Mouse (Mus musculus) hindbrain, embryonic 16.5 days (tissue): ENCODE results near the gene Dync2li1. TPM values are rescaled to one million over a fixed set of nuclear protein-coding genes. Genes with fewer than 3 reads are reported as not detected.

Experiments used
- ATAC-seq: fragments of 200-750 bp; cut with Nextera tagmentation; 2 replicates; pipeline ENCODE4 v1.8.0; 2017; ENCODE audit warnings: moderate TSS enrichment, moderate library complexity
- H3K27ac ChIP-seq: fragments of 300-500 bp; sonication (generic); 2 replicates; pipeline ENCODE4 v1.5.1; 2014; ENCODE audit warnings: low read depth, mild to moderate bottlenecking, control low read depth, low read length, moderate library complexity
- H3K27me3 ChIP-seq: fragments of 300-500 bp; sonication (generic); replicated peaks from 2 replicates; pipeline ENCODE4 v1.6.1; 2014; ENCODE audit warnings: low read length; ENCODE audit not compliant: control insufficient read depth, insufficient read depth
- H3K36me3 ChIP-seq: fragments of 300-500 bp; sonication (generic); 2 replicates; pipeline ENCODE4 v1.6.1; 2014; ENCODE audit warnings: mild to moderate bottlenecking, low read length, moderate library complexity, mixed read lengths; ENCODE audit not compliant: control insufficient read depth, insufficient read depth
- H3K4me1 ChIP-seq: fragments of 300-500 bp; sonication (generic); 2 replicates; pipeline ENCODE4 v1.6.1; 2014; ENCODE audit warnings: low read depth, low read length; ENCODE audit not compliant: control insufficient read depth, insufficient read depth
- H3K4me2 ChIP-seq: fragments of 300-500 bp; sonication (generic); 2 replicates; pipeline ENCODE4 v1.6.1; 2014; ENCODE audit warnings: mild to moderate bottlenecking, low read length, control low read depth, moderate library complexity
- H3K4me3 ChIP-seq: fragments of 300-500 bp; sonication (generic); 2 replicates; pipeline ENCODE4 v1.5.1; 2014; ENCODE audit warnings: mild to moderate bottlenecking, low read length, control low read depth, moderate library complexity
- H3K9ac ChIP-seq: fragments of 300-500 bp; sonication (generic); 2 replicates; pipeline ENCODE4 v1.6.1; 2014; ENCODE audit warnings: low read depth, mild to moderate bottlenecking, control low read depth, low read length, moderate library complexity
- H3K9me3 ChIP-seq: fragments of 300-500 bp; sonication (generic); 2 replicates; pipeline ENCODE4 v1.6.1; 2014; ENCODE audit warnings: mild to moderate bottlenecking, low read length, moderate library complexity; ENCODE audit not compliant: control insufficient read depth
- WGBS: fragments of 180-500 bp; shearing (Covaris S2); extraction: QIAGEN DNeasy Blood & Tissue Kit; methylation state at CpG from one replicate; pipeline ENCODE4 v1.1.7; 2014; 5-methylcytosine and 5-hydroxymethylcytosine counted together
- polyA plus RNA-seq: library from polyadenylated mRNA; unstranded; fragments of >200 nt; fragmentation: Nextera tagmentation; extraction: Ambion mirVana; gene quantifications from 2 replicates; pipeline ENCODE4 v1.2.1, GENCODE M21; 2015

Dync2li1 gene
- polyA plus RNA-seq, 1 experiment from 2014 or later, result 39.0 TPM

- H3K4me1 ChIP-seq, result no peaks in the 10 kb centered on the region
- H3K27me3 ChIP-seq, result no peaks in the 10 kb centered on the region
- ATAC-seq, result no peak
- H3K36me3 ChIP-seq, result no peaks in the 10 kb centered on the region
- H3K9me3 ChIP-seq, result no peaks in the 10 kb centered on the region
- H3K4me3 ChIP-seq, result no peak overlapping the region
- H3K9ac ChIP-seq, result no peak overlapping the region
- H3K4me2 ChIP-seq, result no peak overlapping the region
- H3K27ac ChIP-seq, result no peak overlapping the region
- 91% methylated on average over 10 of the region's 10 CpGs for WGBS
Observed at GRCm38 (mm10) chr17:84603709-84604420, 22.4 kb upstream of the Dync2li1 start.

- Histone ChIP-seq H3K4me2 (no peak overlapping the region), H3K27me3 (no peaks in the 10 kb centered on the region), H3K9ac (no peak overlapping the region), H3K36me3 (no peaks in the 10 kb centered on the region), H3K4me3 (no peak overlapping the region), H3K4me1 (no peaks in the 10 kb centered on the region), H3K9me3 (no peaks in the 10 kb centered on the region), H3K27ac (no peak overlapping the region)
- 54% methylated on average over 13 of the region's 13 CpGs for WGBS
- ATAC-seq, result no peak
Observed at GRCm38 (mm10) chr17:84606976-84607375, 19.3 kb upstream of the Dync2li1 start.

GRCm38 (mm10) chr17:84607617-84608016, 18.7 kb upstream of the Dync2li1 start:
- no peak overlapping the region for H3K4me3 ChIP-seq
- H3K27ac ChIP-seq, result no peak overlapping the region
- no peaks in the 10 kb centered on the region for H3K9me3 ChIP-seq
- H3K27me3 ChIP-seq, result no peaks in the 10 kb centered on the region
- H3K4me1 ChIP-seq, result no peaks in the 10 kb centered on the region
- WGBS, result 70% methylated on average over 5 of the region's 5 CpGs
- H3K4me2 ChIP-seq, result no peak overlapping the region
- H3K36me3 ChIP-seq, result no peaks in the 10 kb centered on the region
- H3K9ac ChIP-seq, result no peak overlapping the region
- ATAC-seq, result no peak

GRCm38 (mm10) chr17:84608606-84609005, 17.7 kb upstream of the Dync2li1 start:
- WGBS, result 60% methylated on average over 4 of the region's 4 CpGs
- H3K27ac ChIP-seq, result no peak overlapping the region
- no peak for ATAC-seq

GRCm38 (mm10) chr17:84611500-84611899, 14.8 kb upstream of the Dync2li1 start:
- no peak overlapping the region for H3K27ac ChIP-seq
- H3K4me2 ChIP-seq, result no peak overlapping the region
- no peaks in the 10 kb centered on the region for H3K27me3 ChIP-seq
- 79% methylated on average over 9 of the region's 9 CpGs for WGBS
- H3K9ac ChIP-seq, result no peak overlapping the region
- no peaks in the 10 kb centered on the region for H3K36me3 ChIP-seq
- no peak overlapping the region for H3K4me3 ChIP-seq
- no peaks in the 10 kb centered on the region for H3K4me1 ChIP-seq
- H3K9me3 ChIP-seq, result no peaks in the 10 kb centered on the region
- ATAC-seq, result no peak

More at GRCm38 (mm10) chr17:84608606-84609005, 17.7 kb upstream of the Dync2li1 start:
- Histone ChIP-seq H3K9ac (no peak overlapping the region), H3K36me3 (no peaks in the 10 kb centered on the region), H3K27me3 (no peaks in the 10 kb centered on the region), H3K4me2 (no peak overlapping the region), H3K4me1 (no peaks in the 10 kb centered on the region), H3K9me3 (no peaks in the 10 kb centered on the region), H3K4me3 (no peak overlapping the region)

GRCm38 (mm10) chr17:84611971-84612370, 14.3 kb upstream of the Dync2li1 start:
- no peak overlapping the region for H3K4me3 ChIP-seq
- H3K9ac ChIP-seq, result no peak overlapping the region
- no peaks in the 10 kb centered on the region for H3K36me3 ChIP-seq
- H3K27ac ChIP-seq, result no peak overlapping the region
- 79% methylated on average over 7 of the region's 7 CpGs for WGBS
- H3K27me3 ChIP-seq, result no peaks in the 10 kb centered on the region
- no peaks in the 10 kb centered on the region for H3K9me3 ChIP-seq
- no peak overlapping the region for H3K4me2 ChIP-seq
- H3K4me1 ChIP-seq, result no peaks in the 10 kb centered on the region
- no peak for ATAC-seq

- no peak for ATAC-seq
- H3K36me3 ChIP-seq, result no peaks in the 10 kb centered on the region
- H3K27ac ChIP-seq, result no peak overlapping the region
- H3K4me3 ChIP-seq, result no peak overlapping the region
- no peak overlapping the region for H3K9ac ChIP-seq
- H3K4me2 ChIP-seq, result no peak overlapping the region
- H3K9me3 ChIP-seq, result no peaks in the 10 kb centered on the region
- no peaks in the 10 kb centered on the region for H3K27me3 ChIP-seq
- no peaks in the 10 kb centered on the region for H3K4me1 ChIP-seq
- WGBS, result 81% methylated on average over 11 of the region's 11 CpGs
Observed at GRCm38 (mm10) chr17:84615811-84616210, 10.5 kb upstream of the Dync2li1 start.

GRCm38 (mm10) chr17:84616526-84617074, 9.7 kb upstream of the Dync2li1 start:
- 90% methylated on average over 6 of the region's 6 CpGs for WGBS
- no peak overlapping the region for H3K4me2 ChIP-seq
- H3K36me3 ChIP-seq, result no peaks in the 10 kb centered on the region
- no peak for ATAC-seq
- H3K4me3 ChIP-seq, result no peak overlapping the region
- H3K27me3 ChIP-seq, result no peaks in the 10 kb centered on the region
- no peak overlapping the region for H3K27ac ChIP-seq
- H3K9me3 ChIP-seq, result no peaks in the 10 kb centered on the region
- no peak overlapping the region for H3K9ac ChIP-seq
- no peaks in the 10 kb centered on the region for H3K4me1 ChIP-seq

GRCm38 (mm10) chr17:84617953-84618352, 8.3 kb upstream of the Dync2li1 start:
- Histone ChIP-seq H3K27me3 (no peaks in the 10 kb centered on the region), H3K4me3 (no peak overlapping the region), H3K36me3 (no peaks in the 10 kb centered on the region), H3K9ac (no peak overlapping the region), H3K4me1 (no peaks in the 10 kb centered on the region), H3K27ac (no peak overlapping the region), H3K9me3 (no peaks in the 10 kb centered on the region), H3K4me2 (no peak overlapping the region)
- WGBS, result 94% methylated on average over 6 of the region's 6 CpGs
- ATAC-seq, result no peak
